Mouse (Mus musculus) embryonic fibroblast, embryonic 13.5 days (primary cell): ENCODE measurements around the gene Mgp.

Experiments used
- CTCF ChIP-seq: IDR thresholded peaks from 2 replicates; pipeline ENCODE4 v1.5.1; 2011; ENCODE audit warnings: mild to moderate bottlenecking, control low read depth, low read length, moderate library complexity, borderline replicate concordance; ENCODE audit not compliant: insufficient read depth
- POLR2A ChIP-seq: IDR thresholded peaks from 2 replicates; pipeline ENCODE4 v1.6.1; 2011; ENCODE audit warnings: low read depth, mild to moderate bottlenecking, control low read depth, low read length, moderate library complexity

DNA sequence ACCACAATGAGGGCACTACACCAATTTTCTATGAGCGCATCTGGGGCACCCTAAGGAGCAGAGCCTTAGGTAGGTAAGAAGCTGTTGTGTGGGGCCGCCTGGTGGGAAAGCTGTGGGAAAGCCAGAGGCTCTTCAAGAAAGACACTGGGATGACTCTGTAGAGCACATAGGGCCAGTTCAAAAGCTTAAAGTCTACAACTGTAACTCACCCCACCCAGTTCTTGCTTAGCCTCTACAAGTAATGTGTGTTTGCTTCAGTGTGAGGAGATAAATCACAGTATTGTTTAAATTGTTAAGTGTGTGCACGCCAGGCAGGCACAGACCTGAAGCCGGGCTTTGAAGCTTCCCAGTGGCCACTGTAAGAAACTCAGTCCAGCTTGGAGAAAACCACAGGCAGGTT lies 9.5 kb downstream of the Mgp start:
- no peak for TF ChIP-seq CTCF
- TF ChIP-seq POLR2A: no peak
